18 mouse cellular contexts compared by ENCODE assay signal in the genomic region with DNA sequence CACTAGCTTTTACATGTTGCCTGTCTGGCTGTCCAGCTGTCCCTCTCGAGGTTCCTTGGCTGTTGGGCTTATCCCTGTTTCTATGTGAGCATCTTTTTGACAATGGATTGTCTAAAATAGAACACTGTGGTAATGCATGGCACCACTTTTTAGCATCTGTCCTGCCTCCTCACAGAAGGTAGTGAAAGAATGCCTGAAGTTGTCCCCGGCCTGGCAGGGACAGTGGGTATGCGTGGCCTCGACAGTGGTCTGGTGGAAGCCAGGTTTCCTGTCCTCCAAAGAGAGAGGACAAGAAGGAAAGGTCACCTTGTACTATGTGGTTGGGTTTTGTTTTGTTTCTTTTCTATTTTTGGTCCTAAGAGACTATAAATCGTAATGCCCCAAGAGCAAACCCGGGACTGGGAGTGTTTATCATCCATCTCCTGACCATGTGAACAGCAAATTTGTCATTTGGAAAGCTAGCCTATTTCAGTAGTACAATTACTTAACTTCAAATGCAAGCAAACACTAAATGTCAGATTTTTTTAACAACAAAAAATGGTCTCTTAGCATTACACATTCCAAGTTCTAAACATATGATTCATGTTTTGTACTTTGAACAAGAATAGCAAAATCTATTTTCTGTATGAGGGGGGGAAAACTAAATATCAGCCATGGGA. TPM values are rescaled to one million over a fixed set of nuclear protein-coding genes. Genes with fewer than 3 reads are reported as not detected.
DNase-seq lines count a peak whose midpoint lies in the region; ATAC-seq and TF ChIP-seq lines count a peak whose summit lies in the region.
"Had no signal": no experiment of that assay in that cellular context is flagged by ENCODE, and none has a peak within 500 bp of the region (broad histone marks: within the 10 kb centered on the region; RNA-seq: fewer than 3 reads in every experiment).

No protein-coding gene starts in this region.

- H3K4me3 ChIP-seq in kidney, postnatal 0 days (replicated peaks; ENCODE audit: low read depth, low read length) = no peak overlapping the region
- no peak overlapping the region for H3K4me3 ChIP-seq in kidney, embryonic 15.5 days (replicated peaks)
- H3K4me3 ChIP-seq in macrophage (ENCODE audit: inconsistent target) = no peak overlapping the region
- H3K4me3 ChIP-seq: stomach, embryonic 15.5 days had no signal

- no peak overlapping the region for H3K9ac ChIP-seq in kidney, postnatal 0 days (ENCODE audit: low read depth, low read length)
- no peak overlapping the region for H3K9ac ChIP-seq in kidney, embryonic 15.5 days
- H3K9ac ChIP-seq: stomach, embryonic 15.5 days had no signal

- H3K4me1 ChIP-seq in kidney, postnatal 0 days (replicated peaks; ENCODE audit: insufficient read depth, low read length) = no peaks in the 10 kb centered on the region
- peaks cover 10% of the 10 kb centered on the region for H3K4me1 ChIP-seq in kidney, embryonic 15.5 days

- no peak for ATAC-seq in kidney, postnatal 0 days (replicated peaks; ENCODE audit: low FRiP score, low read depth)
- no peak for ATAC-seq in kidney, embryonic 15.5 days (replicated peaks; ENCODE audit: low FRiP score)
- ATAC-seq: forebrain, embryonic 14.5 days; hindbrain, postnatal 0 days; midbrain, embryonic 16.5 days had no signal

- H3K9me3 ChIP-seq in kidney, postnatal 0 days (replicated peaks; ENCODE audit: low read length) = no peaks in the 10 kb centered on the region
- H3K9me3 ChIP-seq in kidney, embryonic 15.5 days (replicated peaks) = no peaks in the 10 kb centered on the region
- H3K9me3 ChIP-seq: stomach, embryonic 15.5 days had no signal

- H3K27me3 ChIP-seq in kidney, postnatal 0 days (ENCODE audit: insufficient read depth, low read length) = no peaks in the 10 kb centered on the region
- no peaks in the 10 kb centered on the region for H3K27me3 ChIP-seq in kidney, embryonic 15.5 days
- H3K27me3 ChIP-seq: CH12.LX; stomach, embryonic 15.5 days had no signal

- no peaks in the 10 kb centered on the region for H3K79me2 ChIP-seq in macrophage (ENCODE audit: inconsistent target)

- peak; percentile 27 for DNase-seq in adrenal gland, postnatal 10 days
- DNase-seq in adrenal gland, postnatal 25 days = no peak
- peak; percentile 61 for DNase-seq in kidney, postnatal 0 days (ENCODE audit: low spot score)
- DNase-seq in NIH3T3 (ENCODE audit: low read depth) = peak; percentile 46
- no peak for DNase-seq in cerebellum, adult 11-12 months
- DNase-seq: cerebellum, adult 11 months; cerebellum, postnatal 36 days; heart, postnatal 4 days; layer of hippocampus, postnatal 36 days; left cerebral cortex, postnatal 4 days; lung, adult 2 months had no signal

- no peaks in the 10 kb centered on the region for H3K36me3 ChIP-seq in kidney, postnatal 0 days (ENCODE audit: insufficient read depth, low read length)
- H3K36me3 ChIP-seq in kidney, embryonic 15.5 days = no peaks in the 10 kb centered on the region
- H3K36me3 ChIP-seq in macrophage (ENCODE audit: inconsistent target) = no peaks in the 10 kb centered on the region
- H3K36me3 ChIP-seq: stomach, embryonic 15.5 days had no signal

- H3K4me2 ChIP-seq in kidney, postnatal 0 days (ENCODE audit: low read length) = no peak overlapping the region
- no peak overlapping the region for H3K4me2 ChIP-seq in kidney, embryonic 15.5 days
- H3K4me2 ChIP-seq: stomach, embryonic 15.5 days had no signal

- WGBS in kidney, postnatal 0 days = 54% methylated on average over 6 of the region's 6 CpGs
- 59% methylated on average over 6 of the region's 6 CpGs for WGBS in kidney, embryonic 15.5 days
- 59% methylated on average over 6 of the region's 6 CpGs for whole genome bisulfite sequencing in macrophage (ENCODE audit: missing documents)

- TF ChIP-seq CTCF in kidney, postnatal 0 days (IDR thresholded peaks at IDR 0.05; ENCODE audit: low read depth) = no peak

- 0 out of 2 replicates have a peak overlapping the region, but pooled peaks have one; percentile 5 for H3K27ac ChIP-seq in kidney, postnatal 0 days
- H3K27ac ChIP-seq in kidney, embryonic 15.5 days = no peak overlapping the region
- H3K27ac ChIP-seq in macrophage = 0 out of 2 replicates have a peak overlapping the region, but pooled peaks have one; percentile 12
- H3K27ac ChIP-seq: hindbrain, postnatal 0 days; stomach, embryonic 15.5 days had no signal

RNA-seq across cellular contexts. Expression of a gene that starts 39.3 kb away (rescaled TPM):
- total RNA-seq in adrenal gland, postnatal 10 days (2021) = 10 to 100 TPM; 14.1 to 15.9 TPM
- 14.3 and 17.7 TPM in 2 replicates for total RNA-seq in adrenal gland, postnatal 25 days (2021)
- 31.4 and 33.9 TPM in 2 replicates for polyA plus RNA-seq in kidney, postnatal 0 days (2015; fragmentation: Nextera tagmentation; extraction: Ambion mirVana)
- polyA plus RNA-seq in kidney, embryonic 15.5 days (2015; fragmentation: Nextera tagmentation; extraction: Ambion mirVana) = 32.6 and 34.0 TPM in 2 replicates
- total RNA-seq in macrophage (2018; cell fraction: chromatin; rRNA removed) = 10 to 100 TPM in 8 of 26 experiments, 1 to 10 TPM in 18; 2.0 to 16.9 (median 6.2) TPM
- 10 to 100 TPM; 24.2 to 56.5 (median 42.0) TPM for total RNA-seq in macrophage (2018; cell fraction: cytosol; rRNA removed)
- 10 to 100 TPM in 25 of 26 experiments, 1 to 10 TPM in 1; 7.3 to 52.3 (median 23.1) TPM for total RNA-seq in macrophage (2018; cell fraction: nucleus; rRNA removed)
- polyA plus RNA-seq in macrophage (2018) = 37.6 to 72.1 TPM (median 50.0 TPM) in 3 replicates

Comparison
In these comparisons a context has a peak if more than half of its experiments do, and no peak if none do; other contexts are left out.
1. DNase-seq: peak in adrenal gland, postnatal 10 days (single experiment), kidney, postnatal 0 days (single experiment) and NIH3T3 (single experiment); none in adrenal gland, postnatal 25 days (single experiment) and cerebellum, adult 11-12 months (single experiment).